Mouse (Mus musculus) ES-E14 (cell line): ENCODE measurements at regions not wholly inside any gene's neighbourhood (a gene's known extent, or its start where the extent isn't known, plus 50 kb on each side); places are given as distances from the start of the nearest gene placed in this dataset.

Experiments used
- HCFC1 ChIP-seq: IDR thresholded peaks from 2 replicates; pipeline ENCODE4 v1.6.1; 2012; ENCODE audit warnings: low read length, inconsistent platforms, borderline replicate concordance; ENCODE audit not compliant: insufficient read depth
- MAFK ChIP-seq: IDR thresholded peaks from 2 replicates; pipeline ENCODE4 v1.6.1; 2014; ENCODE audit warnings: mild to moderate bottlenecking, low read depth, low read length, inconsistent platforms; ENCODE audit not compliant: insufficient read depth
- ZC3H11A ChIP-seq: IDR thresholded peaks from 2 replicates; pipeline ENCODE4 v1.6.1; 2012; ENCODE audit warnings: low read depth, mild to moderate bottlenecking, inconsistent platforms, low read length, borderline replicate concordance
- ZNF384 ChIP-seq: IDR thresholded peaks from 2 replicates; pipeline ENCODE4 v1.6.1; 2012; ENCODE audit warnings: low read depth, low read length, inconsistent platforms

DNA sequence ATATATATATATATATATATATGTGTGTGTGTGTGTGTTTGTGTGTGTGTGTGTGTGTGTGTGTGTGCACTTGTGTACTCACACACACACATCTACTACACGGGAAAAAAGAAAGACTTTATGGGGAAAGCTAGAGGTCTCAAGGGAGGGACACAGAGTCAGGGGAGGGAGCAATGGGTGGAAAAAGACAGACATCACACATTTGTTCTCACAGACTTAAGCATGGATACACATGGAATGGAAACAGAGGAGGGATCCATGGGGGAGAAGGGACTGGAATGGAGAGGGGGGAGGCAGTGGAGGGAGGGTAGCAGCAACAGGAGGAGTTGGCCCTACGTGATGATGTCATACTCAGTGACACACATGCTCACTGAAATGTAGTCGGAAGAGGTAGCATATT is 248.3 kb downstream of the Cryba4 start:
- TF ChIP-seq ZC3H11A (no peak), HCFC1 (no peak), ZNF384 (no peak), MAFK (no peak)
